Mouse (Mus musculus) brain, embryonic 14.5 days (tissue): ENCODE data around the gene Creb5.

Experiments used
- CTCF ChIP-seq: fragments of 200-500 bp; IDR thresholded peaks from 2 replicates; pipeline ENCODE4 v1.5.1; 2012; ENCODE audit warnings: inconsistent platforms, mild to moderate bottlenecking, moderate library complexity, borderline replicate concordance; ENCODE audit not compliant: insufficient read depth, insufficient read length; ENCODE audit errors: extremely low read depth
- POLR2A ChIP-seq: fragments of 200-500 bp; IDR thresholded peaks from 2 replicates; pipeline ENCODE4 v1.6.1; 2012; ENCODE audit warnings: mild to moderate bottlenecking, inconsistent platforms, borderline replicate concordance; ENCODE audit not compliant: poor library complexity, insufficient read depth, insufficient read length, severe bottlenecking; ENCODE audit errors: extremely low read depth

DNA sequence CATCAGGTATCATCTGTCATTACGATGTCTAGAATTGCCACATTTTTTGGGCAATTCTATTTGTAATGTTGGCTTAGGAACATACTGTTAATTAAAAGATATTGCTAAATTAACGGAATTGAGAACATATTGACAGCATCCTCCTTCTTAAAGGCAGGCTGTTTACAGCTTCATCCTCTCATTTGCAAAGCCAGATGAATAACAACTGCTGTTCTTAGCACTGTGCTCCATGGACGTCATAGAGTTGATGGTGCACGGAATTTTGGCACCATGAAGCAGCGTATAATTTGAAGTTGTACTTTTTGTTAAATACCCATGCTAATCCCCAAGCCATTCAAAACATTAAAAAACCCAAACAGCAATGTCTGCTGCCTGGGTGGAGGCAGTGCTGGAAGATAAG is 10.8 kb downstream of the Creb5 start:
- TF ChIP-seq CTCF (no peak), POLR2A (no peak)
